Mouse (Mus musculus) spleen, adult 2 months (tissue): ENCODE measurements around the gene Psmd11.

ENCODE experiments used
- CTCF ChIP-seq: fragments of 200-500 bp; IDR thresholded peaks from 2 replicates; pipeline ENCODE4 v1.5.1; 2011; ENCODE audit warnings: mild to moderate bottlenecking, inconsistent platforms; ENCODE audit not compliant: insufficient read depth, insufficient read length, insufficient replicate concordance; ENCODE audit errors: extremely low read depth
- POLR2A ChIP-seq: fragments of 200-500 bp; IDR thresholded peaks from 2 replicates; pipeline ENCODE4 v1.6.1; 2011; ENCODE audit warnings: low read depth, low read length, inconsistent platforms

DNA sequence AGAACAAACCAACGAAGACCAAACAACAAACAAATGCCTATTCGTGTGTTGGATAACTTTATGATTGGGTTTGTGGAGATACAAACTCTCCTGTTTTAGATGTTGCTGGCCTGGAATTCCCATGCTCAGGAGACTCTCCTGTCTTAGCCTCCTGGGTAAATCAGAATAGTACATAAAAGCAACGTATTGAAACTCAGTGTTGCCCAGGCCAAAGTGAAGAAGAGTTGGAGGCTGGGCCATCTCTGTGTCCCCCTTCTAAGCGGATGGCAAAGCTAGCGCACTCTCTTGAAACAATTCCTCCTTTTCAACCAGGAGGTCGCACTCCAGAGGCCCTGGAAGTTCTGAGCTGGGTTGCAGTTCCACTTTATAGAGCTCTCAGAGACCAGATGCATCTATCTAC is 74.9 kb downstream of the Psmd11 start:
- TF ChIP-seq CTCF (no peak), POLR2A (no peak)
